Mouse (Mus musculus): Measurements from ENCODE around the gene Tirap. TPM values are rescaled to one million over a fixed set of nuclear protein-coding genes. Genes with fewer than 3 reads are reported as not detected.

Tirap gene
- polyA plus RNA-seq, 1 experiment from 2014 or later = 3.5 TPM

DNA sequence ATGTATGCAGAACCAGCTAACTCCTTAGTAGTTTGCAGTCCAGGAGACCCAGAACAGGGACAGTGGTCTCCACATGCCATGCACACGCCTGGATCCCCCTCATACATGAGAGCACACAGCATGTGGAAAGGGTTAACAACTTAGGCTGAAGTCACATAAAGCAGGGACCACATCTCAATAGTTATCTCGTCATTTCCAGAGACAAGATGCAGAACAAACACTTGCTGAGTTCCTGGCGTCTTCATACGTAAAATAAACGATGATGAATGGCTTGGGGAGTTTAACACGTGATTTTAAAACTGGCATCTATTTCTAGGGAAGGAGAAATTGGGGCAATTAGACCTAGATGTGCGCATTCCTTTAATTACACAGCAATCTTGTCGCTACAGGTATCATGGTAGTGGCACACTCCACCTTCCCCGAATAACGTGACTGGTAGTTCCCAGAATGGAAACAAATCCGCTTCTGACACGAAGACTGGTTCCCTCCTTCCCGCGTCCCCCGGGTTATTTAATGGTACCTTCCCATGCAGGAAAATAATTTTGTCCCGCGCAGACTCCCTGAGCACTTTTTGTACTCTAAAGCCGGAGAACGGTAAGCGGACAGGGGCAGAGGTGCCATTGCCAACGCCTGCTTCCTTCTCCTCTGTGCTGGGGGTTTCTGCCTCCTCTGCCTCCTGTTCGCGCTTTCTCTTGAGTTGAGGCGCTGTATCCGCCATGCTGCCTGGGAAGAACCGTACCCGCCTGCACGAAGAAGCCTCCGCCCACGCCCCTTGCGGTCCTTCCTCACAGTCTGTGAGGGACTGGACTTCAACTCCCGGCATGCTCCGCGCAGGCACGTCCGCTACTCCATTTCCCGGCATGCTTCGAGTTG is 24.6 kb downstream of the Tirap start, which contains the start of gene Dcps:
Dcps (minus strand) TSS at position 811 of the 873 bp plus-strand sequence.
- Histone ChIP-seq H3K27ac (ENCODE audit: low read depth, low read length) (peak within 1 kb of the TSS; percentile 86), H3K4me1 (ENCODE audit: control insufficient read depth, insufficient read depth, low read length) (peaks cover 9% of the 10 kb centered on the region; the same call in 1 of the 2 replicates), H3K4me3 (ENCODE audit: low read depth, low read length) (peak within 1 kb of the TSS; percentile 54), H3K9me3 (replicated peaks; ENCODE audit: control insufficient read depth, low read length) (no peaks in the 10 kb centered on the region), H3K36me3 (ENCODE audit: control insufficient read depth, insufficient read depth, low read length) (peaks cover 5% of the 10 kb centered on the region; the same call in 1 of the 2 replicates), H3K4me2 (ENCODE audit: low read length) (peak within 1 kb of the TSS; percentile 86), H3K27me3 (replicated peaks; ENCODE audit: control insufficient read depth, insufficient read depth, low read length) (no peaks in the 10 kb centered on the region), H3K9ac (ENCODE audit: low read length) (peak within 1 kb of the TSS; percentile 67)
- ATAC-seq (peak; percentile 98), DNase-seq (ENCODE audit: low spot score) (peak; percentile 98)
- under 1% methylated on average over 38 of the region's 38 CpGs for WGBS

DNA sequence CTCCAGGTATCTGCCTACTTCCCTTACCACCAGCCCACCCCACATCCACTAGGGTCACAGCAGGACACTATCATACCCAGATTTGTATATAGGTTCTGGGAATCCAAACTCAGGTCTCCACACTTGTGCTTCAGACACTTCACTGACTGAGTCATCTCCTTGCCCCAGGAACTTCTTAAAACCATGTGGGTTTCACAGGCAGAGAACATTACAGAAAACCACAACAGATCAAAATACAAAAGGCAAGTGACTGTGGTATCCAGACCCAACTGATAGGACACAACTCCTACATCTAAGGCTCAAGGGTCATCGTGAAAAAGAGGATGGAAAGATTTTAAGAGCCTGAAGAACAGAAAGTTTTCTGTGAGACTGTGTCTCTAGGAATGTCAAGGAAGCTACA is 26.8 kb downstream of the Tirap start:
- Histone ChIP-seq H3K27ac (ENCODE audit: low read depth, low read length) (no peak overlapping the region), H3K9ac (ENCODE audit: low read length) (no peak overlapping the region), H3K4me2 (ENCODE audit: low read length) (no peak overlapping the region), H3K27me3 (replicated peaks; ENCODE audit: control insufficient read depth, insufficient read depth, low read length) (no peaks in the 10 kb centered on the region), H3K36me3 (ENCODE audit: control insufficient read depth, insufficient read depth, low read length) (peaks cover 12% of the 10 kb centered on the region), H3K4me3 (ENCODE audit: low read depth, low read length) (no peak overlapping the region), H3K4me1 (ENCODE audit: control insufficient read depth, insufficient read depth, low read length) (peaks cover 9% of the 10 kb centered on the region; the same call in 1 of the 2 replicates), H3K9me3 (replicated peaks; ENCODE audit: control insufficient read depth, low read length) (no peaks in the 10 kb centered on the region)
- DNase-seq (ENCODE audit: low spot score) (no peak), ATAC-seq (no peak)
- WGBS = 89% methylated on average over 1 of the region's 1 CpGs

GRCm38 (mm10) chr9:35170071-35170470 is 30.0 kb downstream of the Tirap start:
- WGBS = 91% methylated on average over 7 of the region's 7 CpGs
- ATAC-seq (no peak), DNase-seq (ENCODE audit: low spot score) (no peak)
- no peak overlapping the region for H3K4me2 ChIP-seq (ENCODE audit: low read length)
- H3K27me3 ChIP-seq (replicated peaks; ENCODE audit: control insufficient read depth, insufficient read depth, low read length) = no peaks in the 10 kb centered on the region
- H3K36me3 ChIP-seq (ENCODE audit: control insufficient read depth, insufficient read depth, low read length) = peaks cover 12% of the 10 kb centered on the region
- no peak overlapping the region for H3K27ac ChIP-seq (ENCODE audit: low read depth, low read length)
- no peak overlapping the region for H3K4me3 ChIP-seq (ENCODE audit: low read depth, low read length)
- H3K9me3 ChIP-seq (replicated peaks; ENCODE audit: control insufficient read depth, low read length) = no peaks in the 10 kb centered on the region
- H3K9ac ChIP-seq (ENCODE audit: low read length) = no peak overlapping the region
- peaks cover 11% of the 10 kb centered on the region; the same call in 1 of the 2 replicates for H3K4me1 ChIP-seq (ENCODE audit: control insufficient read depth, insufficient read depth, low read length)

DNA sequence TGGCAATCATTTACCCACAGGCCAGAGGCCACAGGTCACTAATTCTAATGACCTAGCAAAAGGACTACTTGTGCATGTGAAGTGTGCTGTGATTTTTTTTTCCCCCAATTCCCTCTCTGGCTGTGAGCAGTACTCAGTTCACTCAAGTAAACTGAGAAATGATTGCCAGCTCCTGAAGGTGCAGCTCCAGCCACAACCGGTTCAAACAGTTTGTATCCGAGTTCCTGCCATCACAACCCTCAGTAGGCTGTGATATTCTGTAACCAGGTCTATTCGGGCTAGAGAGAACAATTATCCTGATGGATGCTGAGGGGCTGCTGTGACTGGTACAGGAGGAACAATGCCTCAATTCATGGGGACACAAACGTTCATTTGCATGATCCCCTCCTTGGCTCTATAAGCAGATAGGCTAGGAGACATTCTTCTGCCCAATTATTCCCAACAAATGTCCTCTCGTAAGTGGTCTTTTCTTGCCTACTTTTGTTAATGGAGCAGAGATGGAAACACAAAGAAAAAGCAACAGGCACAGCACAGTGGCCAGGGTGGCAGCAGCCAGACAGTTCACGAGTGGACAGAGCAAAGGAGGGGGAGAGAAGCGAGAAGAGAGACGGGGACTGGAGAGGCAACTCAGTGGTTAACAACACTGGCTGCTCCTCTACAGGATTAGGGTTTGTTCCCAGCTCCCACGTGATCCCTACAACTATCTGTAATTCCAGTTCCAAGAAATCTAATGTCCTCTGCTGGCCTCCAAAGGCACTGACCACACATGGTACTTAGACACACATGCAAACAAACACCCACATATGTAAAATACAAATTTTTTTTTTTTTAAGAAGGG is 33.1 kb downstream of the Tirap start:
- no peak overlapping the region for H3K9ac ChIP-seq (ENCODE audit: low read length)
- no peaks in the 10 kb centered on the region for H3K27me3 ChIP-seq (replicated peaks; ENCODE audit: control insufficient read depth, insufficient read depth, low read length)
- 3% methylated on average over 9 of the region's 9 CpGs for WGBS
- ATAC-seq (peak; percentile 67), DNase-seq (ENCODE audit: low spot score) (peak; percentile 69)
- H3K27ac ChIP-seq (ENCODE audit: low read depth, low read length) = peak overlapping the region; percentile 49
- H3K4me3 ChIP-seq (ENCODE audit: low read depth, low read length) = no peak overlapping the region
- H3K4me1 ChIP-seq (ENCODE audit: control insufficient read depth, insufficient read depth, low read length) = peaks cover 4% of the 10 kb centered on the region; the same call in 1 of the 2 replicates
- H3K9me3 ChIP-seq (replicated peaks; ENCODE audit: control insufficient read depth, low read length) = no peaks in the 10 kb centered on the region
- 0 out of 2 replicates have a peak overlapping the region, but pooled peaks have one; percentile 13 for H3K4me2 ChIP-seq (ENCODE audit: low read length)
- peaks cover 17% of the 10 kb centered on the region for H3K36me3 ChIP-seq (ENCODE audit: control insufficient read depth, insufficient read depth, low read length)

DNA sequence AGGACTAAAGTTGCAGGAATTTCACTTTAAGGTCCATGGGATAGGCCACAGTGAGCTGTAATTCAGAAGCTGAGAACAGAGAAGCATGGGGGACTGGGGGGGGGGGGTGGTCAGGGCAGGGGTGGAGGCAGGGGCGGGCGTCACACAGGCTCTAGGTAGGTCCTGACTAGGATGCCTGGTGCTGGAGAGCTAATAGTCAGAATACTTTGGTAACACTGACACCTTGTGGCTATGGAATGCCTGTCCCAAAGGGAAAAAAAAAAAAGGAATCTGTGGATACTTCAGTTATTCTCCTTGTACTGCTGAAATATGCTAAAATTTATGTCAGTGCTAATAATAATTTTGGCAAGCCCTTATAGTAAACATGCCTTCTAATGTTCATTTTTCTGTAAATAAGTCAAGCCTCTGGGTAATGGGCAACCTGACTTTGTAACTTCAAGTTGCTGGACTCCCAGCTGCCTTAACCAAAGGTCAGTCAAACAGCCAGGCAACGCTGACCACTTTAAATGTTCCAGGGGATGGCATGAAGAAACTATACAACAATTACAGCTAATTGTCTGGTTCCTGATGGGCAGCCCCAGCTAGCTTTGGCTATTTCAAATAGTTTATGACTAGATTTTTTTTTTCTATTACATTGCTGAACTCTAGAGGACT is 33.8 kb downstream of the Tirap start:
- H3K4me1 ChIP-seq (ENCODE audit: control insufficient read depth, insufficient read depth, low read length) = peaks cover 4% of the 10 kb centered on the region; the same call in 1 of the 2 replicates
- DNase-seq (ENCODE audit: low spot score) = peak; percentile 80
- peak; percentile 68 for ATAC-seq
- peaks cover 17% of the 10 kb centered on the region for H3K36me3 ChIP-seq (ENCODE audit: control insufficient read depth, insufficient read depth, low read length)
- 19% methylated on average over 2 of the region's 3 CpGs for WGBS
- no peaks in the 10 kb centered on the region for H3K9me3 ChIP-seq (replicated peaks; ENCODE audit: control insufficient read depth, low read length)
- no peak overlapping the region for H3K9ac ChIP-seq (ENCODE audit: low read length)
- H3K27ac ChIP-seq (ENCODE audit: low read depth, low read length) = 0 out of 2 replicates have a peak overlapping the region, but pooled peaks have one; percentile 49
- H3K27me3 ChIP-seq (replicated peaks; ENCODE audit: control insufficient read depth, insufficient read depth, low read length) = no peaks in the 10 kb centered on the region
- no peak overlapping the region for H3K4me2 ChIP-seq (ENCODE audit: low read length)
- H3K4me3 ChIP-seq (ENCODE audit: low read depth, low read length) = no peak overlapping the region

GRCm38 (mm10) chr9:35164142-35164874 is 35.8 kb downstream of the Tirap start:
- ATAC-seq (no peak), DNase-seq (ENCODE audit: low spot score) (no peak)
- H3K36me3 ChIP-seq (ENCODE audit: control insufficient read depth, insufficient read depth, low read length) = peaks cover 4% of the 10 kb centered on the region
- H3K4me3 ChIP-seq (ENCODE audit: low read depth, low read length) = no peak overlapping the region
- H3K4me2 ChIP-seq (ENCODE audit: low read length) = no peak overlapping the region
- H3K4me1 ChIP-seq (ENCODE audit: control insufficient read depth, insufficient read depth, low read length) = peaks cover 4% of the 10 kb centered on the region; the same call in 1 of the 2 replicates
- no peaks in the 10 kb centered on the region for H3K9me3 ChIP-seq (replicated peaks; ENCODE audit: control insufficient read depth, low read length)
- H3K9ac ChIP-seq (ENCODE audit: low read length) = no peak overlapping the region
- no peak overlapping the region for H3K27ac ChIP-seq (ENCODE audit: low read depth, low read length)
- H3K27me3 ChIP-seq (replicated peaks; ENCODE audit: control insufficient read depth, insufficient read depth, low read length) = no peaks in the 10 kb centered on the region
- 85% methylated on average over 5 of the region's 5 CpGs for WGBS

- no peak overlapping the region for H3K27ac ChIP-seq (ENCODE audit: low read depth, low read length)
- no peak overlapping the region for H3K9ac ChIP-seq (ENCODE audit: low read length)
- no peak overlapping the region for H3K4me2 ChIP-seq (ENCODE audit: low read length)
- ATAC-seq (no peak), DNase-seq (ENCODE audit: low spot score) (no peak)
- H3K9me3 ChIP-seq (replicated peaks; ENCODE audit: control insufficient read depth, low read length) = no peaks in the 10 kb centered on the region
- peaks cover 4% of the 10 kb centered on the region for H3K36me3 ChIP-seq (ENCODE audit: control insufficient read depth, insufficient read depth, low read length)
- no peak overlapping the region for H3K4me3 ChIP-seq (ENCODE audit: low read depth, low read length)
- H3K4me1 ChIP-seq (ENCODE audit: control insufficient read depth, insufficient read depth, low read length) = peaks cover 4% of the 10 kb centered on the region; the same call in 1 of the 2 replicates
- no peaks in the 10 kb centered on the region for H3K27me3 ChIP-seq (replicated peaks; ENCODE audit: control insufficient read depth, insufficient read depth, low read length)
- 91% methylated on average over 11 of the region's 11 CpGs for WGBS
Measured at GRCm38 (mm10) chr9:35163011-35163690, 36.9 kb downstream of the Tirap start.
